In the genomic region with DNA sequence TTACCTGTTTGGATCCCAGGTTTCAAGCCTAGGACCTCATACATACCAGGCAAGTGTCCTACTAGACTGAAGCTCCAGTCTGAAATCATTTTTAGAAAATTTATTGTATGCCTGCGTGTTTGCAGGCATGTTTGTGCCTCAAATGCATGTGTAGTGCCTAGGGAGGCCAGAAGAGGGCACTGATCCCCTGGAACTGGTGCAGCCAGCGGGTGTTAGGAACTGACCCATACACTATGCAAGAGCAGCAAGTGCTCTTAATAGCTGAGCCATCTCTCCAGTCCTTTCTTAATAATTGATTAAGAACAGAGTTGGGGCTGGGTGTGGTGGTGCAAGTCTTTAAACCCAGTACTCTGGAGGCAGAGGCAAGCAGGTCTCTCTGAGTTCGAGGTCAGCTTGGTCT, we compare ENCODE assay signal across 10 mouse cellular contexts. TPM values are rescaled to one million over a fixed set of nuclear protein-coding genes. Genes with fewer than 3 reads are reported as not detected.
A peak's percentile ranks its signal among the peaks of the same experiment; 100 is the strongest.
DNase-seq lines count a peak whose midpoint lies in the region; ATAC-seq and TF ChIP-seq lines count a peak whose summit lies in the region.
"Had no signal": no experiment of that assay in that cellular context is flagged by ENCODE, and none has a peak within 500 bp of the region (broad histone marks: within the 10 kb centered on the region; RNA-seq: fewer than 3 reads in every experiment).

No protein-coding gene starts in this region.

- no peak overlapping the region for H3K4me3 ChIP-seq in bone marrow, adult 2 months (replicated peaks; ENCODE audit: control insufficient read depth, low read depth, low read length)
- H3K4me3 ChIP-seq: heart, embryonic 15.5 days; myocyte had no signal

- no peak overlapping the region for H3K27ac ChIP-seq in bone marrow, adult 2 months (ENCODE audit: control insufficient read depth, insufficient read depth, low read depth, low read length, poor library complexity)
- H3K27ac ChIP-seq: heart, embryonic 15.5 days had no signal

- peak; percentile 24 for DNase-seq in left cerebral cortex, postnatal 4 days
- no peak for DNase-seq in left cerebral cortex, postnatal 36 days (ENCODE audit: low spot score in 2 of 2)
- DNase-seq in MEL-GATA-1-ER (ENCODE audit: extremely low read depth, low read depth) = peak; percentile 55
- DNase-seq in lung, postnatal 14 days = peak; percentile 70
- peak; percentile 22 for DNase-seq in thymus, postnatal 0 days (ENCODE audit: low spot score)
- no peak for DNase-seq in Muller cell, postnatal 12 days (ENCODE audit: inconsistent ontology term)

- peak; percentile 91 for TF ChIP-seq CTCF in bone marrow, adult 2 months (IDR thresholded peaks at IDR 0.05; ENCODE audit: control insufficient read depth, insufficient read depth, low read length)

- no peak for TF ChIP-seq POLR2A in bone marrow, adult 2 months (IDR thresholded peaks at IDR 0.05; ENCODE audit: borderline replicate concordance, control insufficient read depth, low read depth, low read length)

- ATAC-seq in granulocyte monocyte progenitor cell, adult 5-6 weeks (replicated peaks; ENCODE audit: poor library complexity, severe bottlenecking) = peak; percentile 47

- 64% methylated on average over 3 of the region's 3 CpGs for WGBS in bone marrow, adult 2 months

- intact Hi-C loops in left cerebral cortex, postnatal 4 days (cut with DNase I) = no loop called here
- intact Hi-C loops in left cerebral cortex, postnatal 36 days (cut with DNase I) = no loop called here

- no peaks in the 10 kb centered on the region for H3K4me1 ChIP-seq in bone marrow, adult 2 months (ENCODE audit: control insufficient read depth, insufficient read depth, low read length)

RNA-seq across cellular contexts. Expression of a gene that starts 3.4 kb away (rescaled TPM):
- 10 to 100 TPM; 19.1 to 20.5 TPM for total RNA-seq in left cerebral cortex, postnatal 4 days (2021)
- total RNA-seq in left cerebral cortex, postnatal 36 days (2021) = 10 to 100 TPM; 34.5 to 39.6 TPM
- polyA plus RNA-seq in bone marrow, adult 2 months (2011; ENCODE audit: insufficient read depth, insufficient read length, low replicate concordance, missing spikeins) = 17.8 and 25.3 TPM in 2 replicates
- 22.3 and 24.9 TPM in 2 replicates for total RNA-seq in granulocyte monocyte progenitor cell, adult 5-6 weeks (2014; fragmentation: Nextera tagmentation)
- total RNA-seq in granulocyte monocyte progenitor cell, adult 5-6 weeks (2017) = 60.8 and 69.0 TPM in 2 replicates
- 34.7 and 35.7 TPM in 2 replicates for polyA plus RNA-seq in thymus, postnatal 0 days (2015; fragmentation: Nextera tagmentation; extraction: Ambion mirVana)

RNA-seq across cellular contexts. Expression of a gene that starts 28.2 kb away (rescaled TPM):
- total RNA-seq in left cerebral cortex, postnatal 4 days (2021) = 10 to 100 TPM; 46.4 to 56.3 TPM
- total RNA-seq in left cerebral cortex, postnatal 36 days (2021) = 10 to 100 TPM; 30.7 to 39.5 TPM
- polyA plus RNA-seq in bone marrow, adult 2 months (2011; ENCODE audit: insufficient read depth, insufficient read length, low replicate concordance, missing spikeins) = 29.1 and 31.8 TPM in 2 replicates
- total RNA-seq in granulocyte monocyte progenitor cell, adult 5-6 weeks (2014; fragmentation: Nextera tagmentation) = 42.8 and 70.5 TPM in 2 replicates
- 32.1 and 54.0 TPM in 2 replicates for total RNA-seq in granulocyte monocyte progenitor cell, adult 5-6 weeks (2017)
- 87.5 and 93.0 TPM in 2 replicates for polyA plus RNA-seq in thymus, postnatal 0 days (2015; fragmentation: Nextera tagmentation; extraction: Ambion mirVana)

Comparison
In these comparisons a context has a peak if more than half of its experiments do, and no peak if none do; other contexts are left out.
1. DNase-seq: peak in left cerebral cortex, postnatal 4 days (single experiment), MEL-GATA-1-ER (single experiment), lung, postnatal 14 days (single experiment) and thymus, postnatal 0 days (single experiment); none in left cerebral cortex, postnatal 36 days (0 of 2) and Muller cell, postnatal 12 days (single experiment).